Mouse (Mus musculus): ENCODE measurements around the gene Dzip1l. TPM values are rescaled to one million over a fixed set of nuclear protein-coding genes. Genes with fewer than 3 reads are reported as not detected.

The Dzip1l gene
- total and polyA plus RNA-seq, 3 experiments: not detected

GRCm38 (mm10) chr9:99619688-99620087 is 9.6 kb upstream of the Dzip1l start:
- H3K4me3 ChIP-seq (ENCODE audit: control insufficient read depth in 1 of 2, insufficient read depth in 1 of 2, low read depth in 2 of 2, low read length in 2 of 2): no peak overlapping the region
- no peaks in the 10 kb centered on the region for H3K4me1 ChIP-seq (ENCODE audit: control insufficient read depth in 1 of 2, insufficient read depth in 2 of 2, low read length in 2 of 2)
- H3K9ac ChIP-seq (ENCODE audit: control insufficient read depth, low read depth, low read length, poor library complexity, severe bottlenecking): no peak overlapping the region
- H3K79me2 ChIP-seq (ENCODE audit: control insufficient read depth, insufficient read depth, low read length, poor library complexity): no peaks in the 10 kb centered on the region
- no peak for DNase-seq (ENCODE audit: low read depth, low spot score)
- no peaks in the 10 kb centered on the region for H3K27me3 ChIP-seq (ENCODE audit: control insufficient read depth in 1 of 2, insufficient read depth in 2 of 2, low read length in 2 of 2)
- TF ChIP-seq MAX (IDR thresholded peaks at IDR 0.05; ENCODE audit: low read length): no peak
- no peak for TF ChIP-seq NELFE (IDR thresholded peaks at IDR 0.05; ENCODE audit: low read depth, low read length)
- no peak for TF ChIP-seq TBP (IDR thresholded peaks at IDR 0.05; ENCODE audit: low read depth, low read length)
- TF ChIP-seq NRF1 (IDR thresholded peaks at IDR 0.05; ENCODE audit: insufficient read depth, low read depth, low read length, poor library complexity, severe bottlenecking): no peak
- no peak for TF ChIP-seq ZMIZ1 (IDR thresholded peaks at IDR 0.05; ENCODE audit: low read depth, low read length)
- TF ChIP-seq USF1 (IDR thresholded peaks at IDR 0.05; ENCODE audit: low read depth, low read length): no peak
- TF ChIP-seq TAL1 (IDR thresholded peaks at IDR 0.05; ENCODE audit: low read length): no peak
- no peak for TF ChIP-seq UBTF (IDR thresholded peaks at IDR 0.05; ENCODE audit: borderline replicate concordance, insufficient read depth, low read depth, low read length)
- no peak for TF ChIP-seq SIN3A (IDR thresholded peaks at IDR 0.05; ENCODE audit: low read length)
- no peak for TF ChIP-seq USF2 (IDR thresholded peaks at IDR 0.05; ENCODE audit: borderline replicate concordance in 1 of 2, insufficient read depth in 1 of 2, low read depth in 1 of 2, low read length in 2 of 2)
- TF ChIP-seq MYC (IDR thresholded peaks at IDR 0.05; ENCODE audit: low read depth, low read length): no peak
- no peak for TF ChIP-seq ETS1 (IDR thresholded peaks at IDR 0.05; ENCODE audit: low read depth, low read length)
- no peak for TF ChIP-seq MAZ (IDR thresholded peaks at IDR 0.05; ENCODE audit: low read depth, low read length)
- TF ChIP-seq POLR2A (IDR thresholded peaks at IDR 0.05; ENCODE audit: control insufficient read depth in 1 of 2, insufficient read depth in 1 of 2, low read depth in 1 of 2, low read length in 2 of 2, poor library complexity in 1 of 2): no peak
- no peak for TF ChIP-seq CHD1 (IDR thresholded peaks at IDR 0.05; ENCODE audit: low read depth, low read length)
- H3K27ac ChIP-seq (ENCODE audit: control insufficient read depth, low read depth, low read length): no peak overlapping the region
- no peaks in the 10 kb centered on the region for H3K36me3 ChIP-seq (ENCODE audit: control insufficient read depth in 1 of 2, insufficient read depth in 2 of 2, low read length in 2 of 2)
- no peaks in the 10 kb centered on the region for H3K9me3 ChIP-seq (replicated peaks; ENCODE audit: insufficient read depth, low read length)

GRCm38 (mm10) chr9:99620196-99620595 is 9.1 kb upstream of the Dzip1l start:
- no peak for TF ChIP-seq POLR2AphosphoS2 (IDR thresholded peaks at IDR 0.05; ENCODE audit: low read length)
- TF ChIP-seq GATA1 (IDR thresholded peaks at IDR 0.05; ENCODE audit: low read depth, low read length): no peak
- no peaks in the 10 kb centered on the region for H3K9me3 ChIP-seq (replicated peaks; ENCODE audit: insufficient read depth, low read length)
- no peaks in the 10 kb centered on the region for H3K79me2 ChIP-seq (ENCODE audit: control insufficient read depth, insufficient read depth, low read length, poor library complexity)
- no peak overlapping the region for H3K4me3 ChIP-seq (ENCODE audit: control insufficient read depth in 1 of 2, insufficient read depth in 1 of 2, low read depth in 2 of 2, low read length in 2 of 2)
- H3K9ac ChIP-seq (ENCODE audit: control insufficient read depth, low read depth, low read length, poor library complexity, severe bottlenecking): no peak overlapping the region
- no peak for DNase-seq (ENCODE audit: low read depth, low spot score)
- H3K36me3 ChIP-seq (ENCODE audit: control insufficient read depth in 1 of 2, insufficient read depth in 2 of 2, low read length in 2 of 2): no peaks in the 10 kb centered on the region
- no peaks in the 10 kb centered on the region for H3K27me3 ChIP-seq (ENCODE audit: control insufficient read depth in 1 of 2, insufficient read depth in 2 of 2, low read length in 2 of 2)
- no peak overlapping the region for H3K27ac ChIP-seq (ENCODE audit: control insufficient read depth, low read depth, low read length)
- H3K4me1 ChIP-seq (ENCODE audit: control insufficient read depth in 1 of 2, insufficient read depth in 2 of 2, low read length in 2 of 2): no peaks in the 10 kb centered on the region

All from MEL (cell line).